Mouse (Mus musculus) G1E (cell line): ENCODE measurements around the gene Uri1.

Experiments used
- CTCF ChIP-seq: IDR thresholded peaks from 2 replicates; pipeline ENCODE4 v1.5.1; 2012; ENCODE audit warnings: low read depth, low read length, inconsistent platforms, mixed read lengths
- GATA1 ChIP-seq: IDR thresholded peaks from 2 replicates; pipeline ENCODE4 v1.6.1; 2012; ENCODE audit warnings: borderline replicate concordance, low read length, inconsistent platforms, mixed read lengths

GRCm38 (mm10) chr7:37921681-37922430 lies 101.5 kb downstream of the Uri1 start:
- TF ChIP-seq CTCF (no peak), GATA1 (no peak)
